Mouse (Mus musculus): ENCODE measurements around the gene Pyurf.

Pyurf gene

GRCm38 (mm10) chr6:57691467-57692261 lies at the start of gene Pyurf:
Gene Pyurf (minus strand): TSS chr6:57692078.
- in situ Hi-C loops (cut with MboI; ENCODE audit: unreplicated experiment in 2 of 2), result loop anchor here (10.0 to 25.0 kb wide), 4 partner anchors 779 to 1496 kb away; partner anchors contain the start of genes Nt5c3 (in 1 of the 2) and Vmn1r4 (in 1 of the 2)

DNA sequence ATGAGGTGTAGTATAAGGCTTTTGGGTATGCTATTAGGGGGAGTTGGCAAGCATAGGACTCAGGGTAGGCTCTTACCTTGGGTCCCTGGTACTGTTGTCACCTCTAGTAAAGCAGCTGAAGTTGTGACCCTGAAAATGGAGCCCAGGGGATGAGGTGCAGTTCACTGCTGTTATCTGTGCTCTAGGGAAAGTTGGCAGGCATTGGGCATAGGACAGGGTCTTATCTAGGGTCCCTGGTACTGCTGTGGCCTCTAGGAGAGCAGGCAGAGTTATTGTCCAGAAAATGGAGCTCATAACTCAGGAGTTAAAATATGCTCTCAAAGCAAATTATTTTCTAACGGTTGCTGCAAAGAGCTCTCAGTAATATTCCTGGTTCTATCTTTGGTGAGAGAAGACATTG lies 29.5 kb upstream of the Pyurf start:
- in situ Hi-C loops (cut with MboI; ENCODE audit: unreplicated experiment in 2 of 2), result loop anchor here in 1 of 2 experiments (25.0 kb wide), 1 partner anchor 934 kb away; the partner anchor contains the start of gene Kbtbd2

DNA sequence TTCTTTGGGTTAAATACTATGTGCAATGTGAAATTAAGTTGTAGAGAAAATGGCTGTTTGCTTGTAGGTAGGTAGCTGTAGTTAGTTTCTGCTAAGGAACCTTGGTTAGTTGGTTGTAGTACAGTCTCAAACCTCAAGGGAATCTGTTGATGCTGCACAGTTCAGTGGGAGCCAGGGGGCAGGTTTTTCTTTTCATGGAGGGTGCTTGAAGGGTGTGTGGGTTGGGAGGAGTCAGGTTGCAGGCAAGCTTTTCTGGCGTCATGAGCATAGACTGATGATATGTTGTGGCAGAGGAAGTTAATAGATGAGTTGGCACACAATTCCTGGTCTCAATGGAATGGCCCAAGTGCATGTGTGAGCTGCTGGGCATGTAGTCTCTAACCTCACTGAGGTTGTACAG lies 19.8 kb upstream of the Pyurf start:
- in situ Hi-C loops (cut with MboI; ENCODE audit: unreplicated experiment in 2 of 2), result loop anchor here (5.0 to 25.0 kb wide), 3 partner anchors 197 to 924 kb away; partner anchors contain the start of gene Kbtbd2 (in 1 of the 2)

DNA sequence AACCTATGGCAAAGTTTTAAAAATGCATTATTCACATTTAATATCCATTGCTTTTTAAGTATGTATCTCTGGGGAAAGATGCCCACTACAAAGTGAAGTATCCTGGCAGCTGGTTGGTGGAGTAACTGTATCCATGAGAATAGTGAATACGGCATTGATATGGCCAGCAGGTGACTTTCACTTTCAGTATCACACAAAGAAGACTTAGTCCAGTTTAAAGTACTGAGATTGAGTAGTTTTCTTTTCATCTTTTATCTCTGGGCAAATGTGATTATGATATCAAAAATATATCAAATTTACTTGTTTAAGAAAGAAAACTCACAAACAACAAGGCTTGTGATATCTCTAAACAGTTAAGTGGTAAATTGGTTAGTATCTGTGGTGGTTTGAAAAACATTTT lies 14.8 kb upstream of the Pyurf start:
- in situ Hi-C loops (cut with MboI; ENCODE audit: unreplicated experiment in 2 of 2), result loop anchor here (5.0 to 25.0 kb wide), 5 partner anchors 119 to 1478 kb away; partner anchors contain the start of genes Kbtbd2 (in 1 of the 2), Nt5c3 (in 1 of the 2), Ppm1k (in 1 of the 2) and Vmn1r4 (in 1 of the 2)

DNA sequence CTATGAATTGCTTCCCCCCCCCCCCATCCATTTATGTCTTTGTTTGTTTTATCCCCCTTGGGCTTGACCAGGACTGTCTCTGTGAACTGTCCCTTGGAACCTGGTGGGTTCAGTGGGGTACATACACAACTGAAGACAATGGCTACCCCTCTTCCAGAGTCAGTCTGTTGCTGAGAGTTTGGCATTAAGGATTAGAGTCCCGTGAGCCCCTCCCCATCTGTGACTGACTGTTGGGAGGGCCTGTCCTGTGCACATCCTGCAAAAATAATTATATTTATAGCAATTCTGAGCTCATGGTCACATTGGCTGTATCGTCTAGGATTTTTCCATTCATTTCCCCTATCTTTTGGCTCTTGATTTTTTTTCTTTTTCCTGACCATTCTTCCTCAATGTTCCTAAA lies 11.8 kb upstream of the Pyurf start:
- in situ Hi-C loops (cut with MboI; ENCODE audit: unreplicated experiment in 2 of 2), result loop anchor here (10.0 to 25.0 kb wide), 2 partner anchors 916 to 1481 kb away; partner anchors contain the start of gene Kbtbd2 (in 1 of the 2)

DNA sequence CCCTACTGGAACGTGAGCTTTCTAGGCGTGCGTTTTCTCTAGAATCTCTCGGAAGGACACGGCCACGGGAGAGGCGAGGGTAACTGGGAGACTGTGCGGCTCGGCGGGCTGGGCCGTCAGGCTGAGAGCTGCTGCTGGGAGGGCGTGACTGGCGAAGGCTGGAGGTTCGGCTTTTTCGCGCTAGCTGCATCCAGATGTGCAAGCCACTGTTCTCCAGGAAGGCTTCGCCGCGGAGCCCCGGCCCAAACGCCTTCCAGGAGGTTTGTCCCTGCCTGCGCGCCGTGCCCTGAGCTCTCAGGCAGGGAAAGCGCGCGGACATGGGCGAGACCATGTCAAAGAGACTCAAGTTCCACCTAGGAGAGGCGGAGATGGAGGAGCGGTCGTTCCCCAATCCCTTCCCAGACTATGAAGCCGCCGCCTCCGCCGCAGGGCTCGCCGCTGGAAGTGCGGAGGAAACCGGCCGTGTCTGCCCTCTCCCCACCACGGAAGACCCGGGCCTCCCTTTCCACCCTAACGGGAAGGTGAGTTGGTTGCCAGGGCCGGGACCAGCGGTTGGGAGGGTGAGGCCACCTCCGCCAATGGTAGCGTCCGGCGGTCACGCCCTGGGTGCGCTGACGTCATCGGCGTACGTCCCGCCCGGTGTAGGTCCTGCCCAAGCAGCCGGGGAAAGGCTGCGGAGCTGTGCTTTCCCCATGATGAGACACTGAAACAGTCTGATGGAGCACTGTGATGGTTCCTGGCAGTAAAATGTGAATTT lies 11.0 kb upstream of the Pyurf start:
- in situ Hi-C loops (cut with MboI; ENCODE audit: unreplicated experiment in 2 of 2), result loop anchor here (10.0 to 25.0 kb wide), 2 partner anchors 916 to 1482 kb away; partner anchors contain the start of gene Kbtbd2 (in 1 of the 2)

DNA sequence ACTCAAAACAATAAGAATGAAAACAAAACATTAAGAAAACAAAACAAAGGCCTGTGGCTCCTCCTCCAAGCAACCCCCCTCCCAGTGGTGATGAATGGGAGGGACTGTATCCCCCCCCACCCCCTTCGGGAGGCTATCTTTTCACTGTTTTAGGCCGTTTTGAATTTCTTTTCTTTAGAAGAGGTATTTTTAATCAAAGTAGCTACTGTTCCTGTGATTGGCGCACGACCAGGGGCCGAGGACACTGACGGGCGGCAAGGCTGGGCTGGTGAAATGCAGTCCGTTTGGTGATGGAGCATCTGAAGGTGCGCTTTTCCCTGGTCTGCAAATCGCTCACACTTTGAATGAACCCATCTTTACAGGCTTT lies 10.5 kb upstream of the Pyurf start, which contains the start of gene Lancl2:
Gene Lancl2 (plus strand): TSS at position 165 of the 367 bp plus-strand sequence.
- in situ Hi-C loops (cut with MboI; ENCODE audit: unreplicated experiment in 2 of 2), result loop anchor here (10.0 to 25.0 kb wide), 2 partner anchors 915 to 1482 kb away; partner anchors contain the start of gene Kbtbd2 (in 1 of the 2)

DNA sequence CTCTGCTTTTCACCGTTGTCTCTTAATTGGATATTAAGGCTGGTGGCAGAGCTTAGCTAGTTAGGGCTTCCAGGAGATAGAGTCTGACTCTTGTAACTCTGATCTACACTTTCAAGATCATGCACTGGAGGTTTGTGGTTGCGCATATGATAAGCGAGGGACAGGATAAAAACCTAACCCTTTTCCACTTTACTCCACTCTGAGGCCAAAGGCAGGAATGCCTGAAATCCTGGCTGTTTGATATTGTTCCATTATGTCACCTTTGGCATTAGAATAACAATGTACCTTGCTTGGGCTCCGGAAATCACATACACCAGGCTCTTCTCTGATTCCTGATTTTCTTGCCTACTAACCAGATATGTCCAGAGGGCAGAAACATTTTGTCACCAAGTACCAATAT lies 9.8 kb upstream of the Pyurf start:
- in situ Hi-C loops (cut with MboI; ENCODE audit: unreplicated experiment in 2 of 2), result loop anchor here (10.0 to 25.0 kb wide), 2 partner anchors 914 to 1483 kb away; partner anchors contain the start of gene Kbtbd2 (in 1 of the 2)

- in situ Hi-C loops (cut with MboI; ENCODE audit: unreplicated experiment in 2 of 2), result loop anchor here (10.0 to 25.0 kb wide), 4 partner anchors 781 to 1494 kb away; partner anchors contain the start of genes Nt5c3 (in 1 of the 2) and Vmn1r4 (in 1 of the 2)
Observed at GRCm38 (mm10) chr6:57693116-57693515, 1.2 kb upstream of the Pyurf start.

- in situ Hi-C loops (cut with MboI; ENCODE audit: unreplicated experiment in 2 of 2), result loop anchor here (5.0 to 25.0 kb wide), 4 partner anchors 87 to 1503 kb away; partner anchors contain the start of genes Nt5c3 (in 1 of the 2) and Vmn1r4 (in 1 of the 2)
Observed at GRCm38 (mm10) chr6:57684156-57684555, 7.7 kb downstream of the Pyurf start.

DNA sequence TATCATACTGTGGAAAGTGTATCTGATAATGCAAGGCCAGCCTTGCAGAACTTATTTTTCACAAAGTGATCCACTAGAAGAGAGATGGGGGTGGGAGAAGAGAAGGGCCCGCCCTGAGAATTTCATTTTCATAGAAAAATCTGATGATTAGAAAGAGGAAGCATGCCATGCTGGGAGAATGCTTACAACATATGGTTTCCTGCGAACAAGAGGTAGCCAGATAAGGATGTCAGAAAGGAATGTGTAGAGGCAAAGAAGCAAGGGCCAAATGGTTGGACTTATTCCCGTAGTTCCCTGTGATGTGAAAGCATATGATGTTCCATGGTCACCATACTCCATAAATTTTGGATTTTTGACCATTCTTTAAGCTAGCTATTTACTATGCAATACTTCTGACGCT lies 30.6 kb downstream of the Pyurf start:
- in situ Hi-C loops (cut with MboI; ENCODE audit: unreplicated experiment in 2 of 2), result no loop called here

DNA sequence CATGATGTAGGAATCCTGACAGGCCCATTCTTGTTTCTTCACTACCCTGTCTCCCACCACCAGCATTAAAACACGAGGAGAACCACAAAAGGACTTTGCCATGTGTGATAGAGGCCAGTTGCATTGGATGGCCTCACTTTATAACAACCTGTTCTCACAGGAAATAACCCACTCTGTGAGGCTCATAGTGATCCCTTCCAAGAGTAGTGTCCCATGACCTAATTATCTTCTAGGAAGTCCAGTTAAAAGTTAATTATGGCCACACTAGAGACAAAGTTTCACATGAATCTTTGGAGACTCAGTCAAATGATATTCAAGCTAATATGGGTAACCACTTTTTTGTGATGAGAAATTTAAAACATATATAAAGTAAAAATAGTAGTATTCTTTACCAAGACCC lies 44.6 kb downstream of the Pyurf start:
- in situ Hi-C loops (cut with MboI; ENCODE audit: unreplicated experiment in 2 of 2), result no loop called here

- in situ Hi-C loops (cut with MboI; ENCODE audit: unreplicated experiment in 2 of 2), result no loop called here
Observed at GRCm38 (mm10) chr6:57641789-57642188, 50.1 kb downstream of the Pyurf start.

- in situ Hi-C loops (cut with MboI; ENCODE audit: unreplicated experiment in 2 of 2), result loop anchor here in 1 of 2 experiments (5.0 kb wide), 1 partner anchor 52 kb away; no protein-coding TSS in a partner anchor
Observed at GRCm38 (mm10) chr6:57639531-57639930, 52.3 kb downstream of the Pyurf start.

Measured in v-Abl transformed pro-B cells (cell line).